Mouse (Mus musculus) thymus, postnatal 4 days (tissue): ENCODE data around the gene Cdkal1.

ENCODE experiments used
- DNase-seq: peaks from one replicate; pipeline ENCODE4 v3.0.0; 2021

Gene Cdkal1

GRCm38 (mm10) chr13:29855281-29856031 lies at the start of gene Cdkal1:
Gene Cdkal1 (minus strand): TSS chr13:29855674.
- DNase-seq: peak; percentile 87

GRCm38 (mm10) chr13:29903341-29903740 lies 47.9 kb upstream of the Cdkal1 start:
- no peak for DNase-seq

DNA sequence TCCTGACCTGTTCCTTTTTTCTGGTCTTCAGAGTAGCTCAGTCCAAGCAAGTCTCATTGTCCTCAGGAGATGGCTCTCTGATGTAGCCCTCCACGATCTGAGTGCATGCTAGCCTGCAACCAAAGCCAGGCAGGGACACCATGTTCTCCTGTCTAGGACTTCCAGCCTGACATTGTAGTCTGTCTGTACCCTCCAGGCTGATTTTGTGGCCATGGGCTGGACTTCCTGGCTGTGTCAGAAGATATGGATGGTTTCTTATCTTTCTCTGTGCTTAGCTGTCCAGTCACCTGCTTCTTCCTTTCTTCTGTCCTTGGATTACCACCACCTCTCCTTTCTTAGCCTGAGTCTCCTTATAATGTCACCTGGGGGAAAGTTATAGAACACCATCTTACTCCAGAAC lies 47.2 kb upstream of the Cdkal1 start:
- no peak for DNase-seq

- DNase-seq: no peak
Observed at GRCm38 (mm10) chr13:29901641-29902040, 46.2 kb upstream of the Cdkal1 start.

GRCm38 (mm10) chr13:29866780-29867179 lies 11.3 kb upstream of the Cdkal1 start:
- DNase-seq: no peak

GRCm38 (mm10) chr13:29864331-29864730 lies 8.9 kb upstream of the Cdkal1 start:
- no peak for DNase-seq

GRCm38 (mm10) chr13:29860087-29860486 lies 4.6 kb upstream of the Cdkal1 start:
- DNase-seq: no peak

DNA sequence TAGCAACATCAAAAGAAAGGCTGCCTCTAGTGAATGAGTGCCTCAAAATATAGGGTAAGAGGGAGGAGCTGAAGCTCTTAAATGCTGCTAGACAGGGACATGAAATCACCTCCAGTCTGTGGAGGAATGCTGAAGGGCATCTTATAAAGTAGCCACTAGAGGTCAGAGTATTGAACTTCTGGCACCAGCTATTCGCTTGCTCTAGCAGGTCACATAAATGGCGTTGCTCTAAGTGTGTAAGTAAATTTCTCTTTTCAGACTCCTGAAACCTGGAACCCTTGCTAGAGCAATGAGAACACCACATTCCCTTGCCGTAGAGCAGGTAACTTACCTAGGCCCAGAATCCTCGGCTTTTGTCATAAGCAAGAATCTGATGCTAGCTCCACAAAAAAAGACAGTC lies 2.0 kb upstream of the Cdkal1 start:
- DNase-seq: no peak

DNA sequence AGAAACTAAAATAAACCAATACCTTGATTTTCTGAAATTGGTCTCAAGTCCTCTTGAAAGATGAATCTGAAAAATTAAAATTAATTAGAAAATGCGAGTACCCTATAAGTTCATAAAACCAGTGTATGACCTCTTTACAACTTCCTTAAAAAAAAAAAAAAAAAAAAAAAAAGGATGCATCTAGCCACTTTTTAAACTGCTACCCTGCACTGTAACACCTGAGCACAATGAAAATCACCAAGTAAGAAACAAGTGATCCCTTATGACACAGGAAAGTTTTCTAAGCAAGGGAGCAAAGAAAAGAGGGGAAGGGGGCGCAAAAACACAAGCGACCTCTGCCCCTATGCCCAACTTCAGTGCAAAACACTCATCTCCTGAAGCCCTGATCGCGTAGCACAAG lies 598 bp downstream of the Cdkal1 start:
- DNase-seq: no peak

GRCm38 (mm10) chr13:29838409-29839047 lies 16.9 kb downstream of the Cdkal1 start:
- DNase-seq: no peak

DNA sequence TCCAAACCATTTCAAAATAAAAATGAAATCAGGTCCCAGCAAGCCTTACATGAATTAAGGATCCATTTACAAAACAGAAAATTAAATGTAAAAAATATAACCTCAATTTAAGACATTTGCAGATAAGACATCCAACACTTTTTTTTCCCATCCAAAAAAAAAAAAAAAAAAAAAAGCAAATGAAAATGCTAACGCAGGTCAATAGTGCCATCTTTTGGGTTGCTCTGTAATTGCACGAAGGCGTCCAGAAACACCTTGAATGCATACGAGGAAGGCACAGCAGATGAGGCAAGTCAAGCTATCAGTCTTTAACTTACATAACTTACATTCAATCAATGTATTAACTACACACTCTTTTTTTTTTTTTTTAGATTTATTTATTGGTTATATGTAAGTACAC lies 20.3 kb downstream of the Cdkal1 start:
- peak; percentile 58 for DNase-seq

DNA sequence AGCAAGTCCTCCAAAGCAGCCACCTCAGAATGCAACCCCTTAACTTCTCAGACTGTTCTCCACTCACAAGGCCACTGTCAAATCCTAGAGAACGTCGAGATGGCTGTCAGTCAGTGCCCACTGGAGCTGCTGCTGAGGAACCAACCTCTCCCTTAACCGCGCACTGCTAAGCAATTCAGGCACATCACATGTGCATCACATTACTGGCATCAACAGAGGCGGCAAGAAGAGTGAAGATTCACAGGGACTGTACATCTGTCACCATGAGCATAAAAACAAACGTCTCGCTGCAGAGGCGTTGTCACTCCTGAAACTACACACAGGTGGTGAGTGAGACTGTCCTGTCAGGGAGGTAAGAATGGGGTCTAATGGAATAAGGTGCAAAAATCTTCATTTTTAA lies 21.7 kb downstream of the Cdkal1 start:
- DNase-seq: no peak

DNA sequence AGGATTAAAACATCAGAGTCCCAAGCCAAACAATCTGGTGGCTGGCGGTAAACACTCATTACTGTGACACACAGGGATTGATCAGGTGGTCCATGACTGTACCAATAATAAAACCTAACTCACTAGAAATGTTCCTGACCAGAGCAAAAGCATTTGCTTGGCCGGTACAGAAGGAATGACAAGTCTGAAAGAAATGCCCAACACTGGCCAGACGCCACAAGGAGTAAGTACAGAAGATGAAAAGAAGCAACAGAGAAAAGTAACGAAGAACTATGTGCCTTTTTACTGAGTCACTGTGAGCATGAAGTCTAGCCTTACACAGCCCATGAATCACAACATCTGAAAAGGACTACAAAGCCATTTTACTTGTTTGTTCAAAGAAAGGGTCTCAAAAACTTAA lies 24.3 kb downstream of the Cdkal1 start:
- DNase-seq: no peak

DNA sequence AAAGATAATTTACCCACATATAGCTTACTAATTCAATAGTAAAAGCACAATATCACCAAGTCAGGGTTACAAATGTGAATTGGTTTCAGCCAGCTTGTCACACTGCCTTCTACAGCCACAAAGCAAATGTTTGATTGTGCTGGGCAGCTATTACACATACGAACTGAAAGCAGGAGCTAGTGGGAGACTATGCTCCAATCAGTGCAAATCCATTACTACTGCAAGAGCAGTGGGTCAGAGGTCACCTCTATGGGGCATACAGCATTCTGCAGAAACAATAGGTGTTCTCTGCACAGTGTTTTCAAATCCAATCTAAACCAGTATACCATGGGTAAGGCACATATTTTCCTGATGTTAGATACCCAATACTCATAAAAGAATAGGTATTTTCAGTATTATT lies 27.4 kb downstream of the Cdkal1 start:
- DNase-seq: no peak

DNA sequence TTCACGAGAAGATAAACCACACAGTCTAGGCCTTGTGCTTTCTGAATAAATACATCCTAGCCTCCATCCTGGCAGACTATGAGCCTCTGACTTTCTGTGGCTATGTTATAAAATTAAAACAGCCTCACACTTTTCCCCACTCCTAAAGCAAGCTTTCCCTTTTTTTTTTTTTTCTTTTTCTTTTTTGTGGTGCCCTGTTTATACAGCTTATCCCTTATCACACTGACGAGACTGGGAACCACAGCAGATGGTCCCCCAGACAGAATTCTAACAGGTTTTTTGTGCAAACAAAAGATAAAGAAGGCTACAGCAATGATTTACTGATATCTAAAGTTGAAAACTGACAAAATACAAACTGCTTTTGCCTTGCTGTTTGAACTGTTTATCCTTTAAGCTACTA lies 29.0 kb downstream of the Cdkal1 start:
- DNase-seq: no peak

- no peak for DNase-seq
Observed at GRCm38 (mm10) chr13:29826041-29826440, 29.4 kb downstream of the Cdkal1 start.

DNA sequence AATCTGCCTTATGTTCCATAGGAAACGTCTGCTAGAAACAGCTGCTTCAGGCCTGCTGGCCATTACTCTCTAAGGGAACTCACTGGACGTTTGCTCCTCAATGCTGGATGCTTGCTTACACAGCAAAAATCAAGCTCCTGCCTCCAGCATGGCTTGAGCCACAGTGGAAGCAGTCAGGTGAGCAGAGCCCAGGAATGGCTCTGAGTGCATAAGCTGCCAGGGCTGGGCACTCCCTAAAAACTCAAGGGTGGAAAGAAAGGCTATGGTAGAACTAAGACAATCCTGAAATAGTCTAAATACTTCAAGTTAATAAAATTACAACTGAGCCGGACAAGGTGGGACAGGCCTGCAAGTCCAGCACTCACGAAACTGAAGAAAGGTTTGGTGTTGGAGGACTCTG lies 30.7 kb downstream of the Cdkal1 start:
- no peak for DNase-seq

- DNase-seq: no peak
Observed at GRCm38 (mm10) chr13:29824326-29824725, 31.1 kb downstream of the Cdkal1 start.

GRCm38 (mm10) chr13:29823906-29824305 lies 31.6 kb downstream of the Cdkal1 start:
- peak; percentile 47 for DNase-seq

- no peak for DNase-seq
Observed at GRCm38 (mm10) chr13:29823487-29823886, 32.0 kb downstream of the Cdkal1 start.

- no peak for DNase-seq
Observed at GRCm38 (mm10) chr13:29819910-29820583, 35.4 kb downstream of the Cdkal1 start.

DNA sequence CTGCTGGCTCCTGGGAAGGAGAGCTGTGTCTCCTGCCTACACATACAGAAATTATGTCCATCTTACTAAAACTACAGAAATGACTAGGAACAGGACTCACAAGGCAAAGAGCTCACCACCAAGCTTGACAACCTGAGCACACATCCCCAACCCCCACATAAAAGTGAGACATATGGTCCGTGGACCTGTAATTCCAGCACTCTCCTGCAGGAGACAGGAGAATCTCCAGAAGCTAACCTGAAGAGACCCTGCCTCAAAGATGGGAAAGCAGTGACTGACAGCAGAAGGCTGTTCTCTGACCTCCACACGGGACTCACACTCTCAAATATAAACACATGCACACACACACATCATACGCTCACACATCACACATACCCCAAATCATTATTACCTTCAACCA lies 36.3 kb downstream of the Cdkal1 start:
- DNase-seq: peak; percentile 74

DNA sequence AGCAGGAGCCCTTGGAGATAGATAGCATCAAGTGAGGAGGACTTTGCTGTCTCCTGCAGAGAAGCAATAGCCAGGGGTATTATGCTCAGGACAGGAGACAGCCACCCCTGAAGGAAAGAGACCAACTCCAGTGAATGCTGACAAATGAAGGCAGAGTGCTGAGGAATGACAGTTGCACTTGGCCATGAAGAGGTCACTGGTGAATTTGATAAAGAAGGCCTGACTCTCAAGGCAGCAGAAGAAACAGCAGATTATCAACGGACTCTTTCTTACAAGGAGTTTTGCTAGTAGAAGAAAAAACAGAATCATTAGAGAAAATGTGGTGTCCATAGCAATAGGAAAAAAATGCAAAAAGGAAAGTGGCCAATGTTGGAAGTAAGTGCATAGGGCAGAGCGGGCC lies 37.2 kb downstream of the Cdkal1 start:
- no peak for DNase-seq

DNA sequence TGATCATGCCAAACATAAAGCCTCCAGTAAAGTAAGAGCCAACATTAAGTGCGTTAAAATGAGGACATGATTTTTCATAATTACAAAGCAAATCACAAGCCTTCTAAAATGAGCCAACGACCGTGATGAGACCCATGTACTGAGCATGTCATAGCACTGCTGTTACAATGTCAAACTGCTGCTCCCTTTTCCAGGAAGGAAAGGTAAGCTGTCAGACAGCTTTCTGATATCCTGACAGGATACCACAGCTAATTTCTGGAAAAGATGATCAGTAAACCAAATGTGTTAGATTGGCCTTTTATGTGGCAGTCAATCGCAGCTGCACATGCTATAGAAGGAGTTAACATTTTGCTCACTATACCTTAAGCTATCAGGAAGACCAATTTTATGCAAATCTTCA lies 44.7 kb downstream of the Cdkal1 start:
- no peak for DNase-seq
